Mouse (Mus musculus): ENCODE measurements at regions not wholly inside any gene's neighbourhood (a gene's known extent, or its start where the extent isn't known, plus 50 kb on each side); places are given as distances from the start of the nearest gene placed in this dataset.

DNA sequence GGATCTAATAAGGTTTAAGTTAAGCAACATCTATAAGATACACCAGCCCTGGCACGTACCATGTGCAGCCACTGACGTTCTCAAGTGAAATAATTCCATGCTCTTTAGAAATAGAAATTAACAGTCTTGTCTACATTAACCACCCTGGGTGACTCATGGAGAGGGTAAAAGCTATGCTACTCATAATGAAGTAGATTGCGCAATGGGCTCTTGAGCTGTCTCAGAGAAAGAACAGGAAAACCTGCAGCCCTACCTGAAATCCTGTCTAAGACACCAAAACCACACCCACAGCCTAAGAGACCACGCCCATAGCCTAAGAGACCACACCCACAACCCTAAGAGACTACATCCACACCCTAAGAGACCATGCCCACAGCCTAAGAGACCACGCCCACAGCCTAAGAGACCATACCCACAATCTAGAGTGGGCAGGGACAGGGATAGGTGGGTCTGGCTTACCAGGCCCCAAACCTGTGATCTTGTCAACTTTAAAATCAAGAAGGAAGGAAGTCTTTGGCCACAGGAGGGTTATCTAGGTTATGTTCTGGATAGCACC is 198.6 kb downstream of the Cryba4 start:
- DNase-seq (ENCODE audit: low spot score), result no peak
- Histone ChIP-seq H3K27ac (replicated peaks; ENCODE audit: low read depth, low read length) (no peak overlapping the region), H3K9me3 (ENCODE audit: control insufficient read depth, low read length) (no peaks in the 10 kb centered on the region), H3K4me1 (ENCODE audit: control insufficient read depth, insufficient read depth, low read length) (no peaks in the 10 kb centered on the region), H3K36me3 (ENCODE audit: control insufficient read depth, insufficient read depth, low read length) (no peaks in the 10 kb centered on the region), H3K9ac (ENCODE audit: low read length) (no peak overlapping the region), H3K27me3 (ENCODE audit: control insufficient read depth, insufficient read depth, low read length) (peaks cover 14% of the 10 kb centered on the region), H3K4me2 (ENCODE audit: low read depth, severe bottlenecking) (no peak overlapping the region), H3K4me3 (ENCODE audit: low read depth, low read length) (no peak overlapping the region)
- no peak for ATAC-seq (ENCODE audit: insufficient number of reproducible peaks, low FRiP score, low TSS enrichment, low read depth)
- 89% methylated on average over 5 of the region's 5 CpGs for WGBS

DNA sequence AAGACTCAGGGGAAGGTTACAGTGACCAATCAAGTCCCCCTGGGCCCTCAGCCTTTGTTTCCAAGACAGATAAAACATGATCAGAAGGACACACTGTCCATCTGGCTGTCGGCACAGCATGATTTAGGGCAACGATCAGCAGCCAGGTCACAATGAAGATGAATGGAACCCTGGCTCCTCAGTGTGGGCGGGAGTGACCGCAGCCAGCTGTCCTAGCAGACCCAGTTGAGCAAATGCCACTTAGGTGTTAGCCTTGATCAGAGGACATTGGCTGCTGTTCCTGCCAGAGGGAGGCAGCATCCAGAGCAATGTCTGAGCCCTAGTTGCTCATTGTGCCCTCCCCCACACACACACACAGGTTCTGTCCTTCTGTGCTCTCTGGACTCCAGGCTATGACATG is 197.3 kb downstream of the Cryba4 start:
- WGBS, result 38% methylated on average over 4 of the region's 4 CpGs

DNA sequence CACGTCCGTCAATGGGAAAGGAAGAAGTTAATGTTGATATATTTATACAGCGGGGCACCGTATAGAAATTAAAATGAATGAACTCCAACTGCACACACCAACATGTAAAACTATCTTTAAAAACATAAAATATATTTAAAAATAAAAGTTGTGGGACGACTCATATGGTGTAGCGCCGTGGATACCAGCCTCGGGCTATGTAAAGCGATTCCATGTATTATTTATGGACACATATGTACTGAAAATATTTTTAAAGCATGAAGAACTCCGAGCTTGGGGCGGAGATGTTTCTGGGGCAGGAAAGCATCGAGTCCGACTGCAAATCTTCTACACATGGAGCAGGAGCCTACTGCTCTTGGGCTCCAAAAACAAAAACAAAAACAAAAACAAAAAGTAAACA is 182.4 kb downstream of the Cryba4 start:
- no peak for ATAC-seq (ENCODE audit: insufficient number of reproducible peaks, low FRiP score, low TSS enrichment, low read depth)
- Histone ChIP-seq H3K9ac (ENCODE audit: low read length) (no peak overlapping the region), H3K27ac (replicated peaks; ENCODE audit: low read depth, low read length) (no peak overlapping the region), H3K4me1 (ENCODE audit: control insufficient read depth, insufficient read depth, low read length) (no peaks in the 10 kb centered on the region), H3K4me2 (ENCODE audit: low read depth, severe bottlenecking) (no peak overlapping the region), H3K4me3 (ENCODE audit: low read depth, low read length) (no peak overlapping the region), H3K36me3 (ENCODE audit: control insufficient read depth, insufficient read depth, low read length) (no peaks in the 10 kb centered on the region), H3K27me3 (ENCODE audit: control insufficient read depth, insufficient read depth, low read length) (no peaks in the 10 kb centered on the region), H3K9me3 (ENCODE audit: control insufficient read depth, low read length) (no peaks in the 10 kb centered on the region)
- no peak for DNase-seq (ENCODE audit: low spot score)
- WGBS, result 92% methylated on average over 13 of the region's 13 CpGs

More for the DNA sequence above, 197.3 kb downstream of the Cryba4 start:
- Histone ChIP-seq H3K36me3 (ENCODE audit: control insufficient read depth, insufficient read depth, low read length) (no peaks in the 10 kb centered on the region), H3K4me2 (ENCODE audit: low read depth, severe bottlenecking) (no peak overlapping the region), H3K4me1 (ENCODE audit: control insufficient read depth, insufficient read depth, low read length) (no peaks in the 10 kb centered on the region), H3K9me3 (ENCODE audit: control insufficient read depth, low read length) (no peaks in the 10 kb centered on the region), H3K27ac (replicated peaks; ENCODE audit: low read depth, low read length) (no peak overlapping the region), H3K9ac (ENCODE audit: low read length) (no peak overlapping the region), H3K27me3 (ENCODE audit: control insufficient read depth, insufficient read depth, low read length) (peaks cover 8% of the 10 kb centered on the region), H3K4me3 (ENCODE audit: low read depth, low read length) (no peak overlapping the region)
- DNase-seq (ENCODE audit: low spot score) (no peak), ATAC-seq (ENCODE audit: insufficient number of reproducible peaks, low FRiP score, low TSS enrichment, low read depth) (no peak)

DNA sequence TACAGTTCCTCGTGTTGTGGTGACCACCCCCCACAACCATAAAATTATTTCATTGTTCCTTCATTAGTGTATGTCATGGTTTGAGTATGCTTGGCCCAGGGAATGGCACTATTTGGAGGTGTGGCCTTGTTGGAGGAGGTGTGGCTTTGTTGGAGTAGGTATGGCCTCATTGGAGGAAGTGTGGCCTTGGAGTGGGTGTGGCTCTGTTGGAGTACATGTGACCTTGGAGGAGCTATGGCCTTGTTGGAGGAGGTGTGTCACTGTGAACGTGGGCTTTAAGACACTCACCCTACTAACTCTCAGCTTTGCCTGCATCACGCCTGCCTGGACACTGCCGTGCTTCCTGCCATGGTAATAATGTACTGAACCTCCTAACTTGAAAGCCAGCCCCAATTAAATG is 179.9 kb downstream of the Cryba4 start:
- H3K9me3 ChIP-seq (ENCODE audit: control insufficient read depth, low read length), result no peaks in the 10 kb centered on the region
- 52% methylated on average over 4 of the region's 4 CpGs for WGBS
- H3K36me3 ChIP-seq (ENCODE audit: control insufficient read depth, insufficient read depth, low read length), result no peaks in the 10 kb centered on the region
- no peak overlapping the region for H3K4me2 ChIP-seq (ENCODE audit: low read depth, severe bottlenecking)
- H3K4me1 ChIP-seq (ENCODE audit: control insufficient read depth, insufficient read depth, low read length), result no peaks in the 10 kb centered on the region; the same call in 1 of the 2 replicates
- H3K9ac ChIP-seq (ENCODE audit: low read length), result no peak overlapping the region
- H3K27ac ChIP-seq (replicated peaks; ENCODE audit: low read depth, low read length), result no peak overlapping the region
- H3K4me3 ChIP-seq (ENCODE audit: low read depth, low read length), result no peak overlapping the region
- ATAC-seq (ENCODE audit: insufficient number of reproducible peaks, low FRiP score, low TSS enrichment, low read depth), result no peak
- no peak for DNase-seq (ENCODE audit: low spot score)
- no peaks in the 10 kb centered on the region for H3K27me3 ChIP-seq (ENCODE audit: control insufficient read depth, insufficient read depth, low read length)

DNA sequence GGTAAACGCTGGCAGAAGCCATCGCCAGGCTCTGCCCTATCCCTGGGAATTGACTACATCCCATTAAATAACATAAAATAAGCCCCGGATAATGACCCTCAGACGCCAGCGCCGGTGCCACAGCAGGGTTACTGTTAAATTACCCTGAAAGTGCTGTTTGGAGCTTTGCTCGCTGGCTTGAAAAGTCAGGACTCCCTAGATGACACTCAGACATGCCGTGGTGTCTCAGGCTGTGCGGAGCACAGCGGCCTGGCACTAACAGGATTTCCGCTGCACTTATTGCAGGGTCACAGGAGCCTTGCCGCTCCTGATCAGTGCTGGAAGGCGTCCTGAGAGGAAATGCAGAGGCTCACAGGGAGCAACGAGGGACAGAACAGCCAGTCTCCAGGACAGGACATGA is 175.2 kb downstream of the Cryba4 start:
- H3K4me2 ChIP-seq (ENCODE audit: low read depth, severe bottlenecking), result no peak overlapping the region
- H3K9me3 ChIP-seq (ENCODE audit: control insufficient read depth, low read length), result no peaks in the 10 kb centered on the region
- WGBS, result 36% methylated on average over 14 of the region's 14 CpGs
- no peak overlapping the region for H3K4me3 ChIP-seq (ENCODE audit: low read depth, low read length)
- no peak for ATAC-seq (ENCODE audit: insufficient number of reproducible peaks, low FRiP score, low TSS enrichment, low read depth)
- H3K27ac ChIP-seq (replicated peaks; ENCODE audit: low read depth, low read length), result no peak overlapping the region
- no peak overlapping the region for H3K9ac ChIP-seq (ENCODE audit: low read length)
- DNase-seq (ENCODE audit: low spot score), result peak; percentile 24
- H3K27me3 ChIP-seq (ENCODE audit: control insufficient read depth, insufficient read depth, low read length), result no peaks in the 10 kb centered on the region
- H3K4me1 ChIP-seq (ENCODE audit: control insufficient read depth, insufficient read depth, low read length), result no peaks in the 10 kb centered on the region; the same call in 1 of the 2 replicates
- H3K36me3 ChIP-seq (ENCODE audit: control insufficient read depth, insufficient read depth, low read length), result no peaks in the 10 kb centered on the region

DNA sequence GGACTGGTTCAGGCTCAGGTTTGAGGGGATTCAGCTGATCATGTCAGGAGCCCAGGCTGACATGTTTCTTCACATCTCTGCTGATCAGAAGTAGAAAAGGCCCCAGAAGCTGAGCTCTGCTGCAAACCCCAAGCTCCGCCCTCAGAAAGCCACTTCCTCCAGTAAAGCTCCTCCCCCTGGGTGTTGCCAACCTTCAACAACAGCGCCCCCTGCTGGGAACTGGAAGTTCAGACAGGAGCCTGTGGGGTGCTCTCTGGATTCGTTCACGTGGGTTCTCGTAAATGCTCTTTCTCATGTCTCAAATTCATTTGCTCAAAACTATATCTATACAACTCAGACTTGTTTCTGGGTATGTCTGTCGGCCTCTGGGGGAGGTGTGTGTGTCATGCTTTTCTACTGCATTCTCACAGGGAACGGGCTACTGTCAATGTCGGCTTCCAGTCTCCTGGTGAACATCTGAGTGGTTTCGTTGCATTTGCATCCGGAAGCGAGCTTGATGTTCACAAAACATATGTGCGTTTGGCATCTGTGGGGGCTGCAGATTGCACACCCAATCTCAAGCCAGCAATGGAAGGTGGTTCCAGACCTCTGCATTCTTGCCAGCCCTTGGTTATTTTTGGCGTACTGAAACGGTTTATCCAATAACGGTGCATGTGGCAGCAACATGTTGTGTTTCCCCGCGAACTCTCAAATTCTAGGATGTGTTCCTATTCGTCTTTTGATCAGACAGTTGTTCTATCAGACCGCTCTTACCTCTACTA is 174.3 kb downstream of the Cryba4 start:
- Histone ChIP-seq H3K27ac (replicated peaks; ENCODE audit: low read depth, low read length) (no peak overlapping the region), H3K4me2 (ENCODE audit: low read depth, severe bottlenecking) (no peak overlapping the region), H3K4me1 (ENCODE audit: control insufficient read depth, insufficient read depth, low read length) (no peaks in the 10 kb centered on the region; the same call in 1 of the 2 replicates), H3K9me3 (ENCODE audit: control insufficient read depth, low read length) (no peaks in the 10 kb centered on the region), H3K4me3 (ENCODE audit: low read depth, low read length) (no peak overlapping the region), H3K27me3 (ENCODE audit: control insufficient read depth, insufficient read depth, low read length) (no peaks in the 10 kb centered on the region), H3K36me3 (ENCODE audit: control insufficient read depth, insufficient read depth, low read length) (no peaks in the 10 kb centered on the region), H3K9ac (ENCODE audit: low read length) (no peak overlapping the region)
- ATAC-seq (ENCODE audit: insufficient number of reproducible peaks, low FRiP score, low TSS enrichment, low read depth), result no peak
- WGBS, result 79% methylated on average over 19 of the region's 19 CpGs
- DNase-seq (ENCODE audit: low spot score), result peak; percentile 65

DNA sequence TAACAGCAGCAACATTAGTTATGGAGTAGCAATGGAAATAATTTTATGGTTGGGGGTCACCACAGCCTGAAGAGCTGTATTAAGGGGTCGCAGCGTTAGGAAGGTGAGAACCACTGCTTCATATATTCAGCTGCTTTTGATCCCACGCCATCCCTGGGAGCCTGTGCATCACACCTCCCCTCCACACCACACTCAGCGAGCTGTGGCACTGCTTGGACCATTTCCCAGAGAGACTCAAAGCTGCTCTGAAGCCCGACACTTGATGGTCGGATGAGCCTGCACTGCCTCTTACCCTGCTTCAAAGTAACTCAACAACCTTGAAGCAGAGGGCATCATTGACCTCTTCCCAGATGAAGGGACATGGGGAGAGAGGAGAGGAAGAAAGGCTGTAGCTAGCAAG is 171.3 kb downstream of the Cryba4 start:
- Histone ChIP-seq H3K4me1 (ENCODE audit: control insufficient read depth, insufficient read depth, low read length) (no peaks in the 10 kb centered on the region; the same call in 1 of the 2 replicates), H3K36me3 (ENCODE audit: control insufficient read depth, insufficient read depth, low read length) (no peaks in the 10 kb centered on the region), H3K4me2 (ENCODE audit: low read depth, severe bottlenecking) (no peak overlapping the region), H3K9ac (ENCODE audit: low read length) (no peak overlapping the region), H3K4me3 (ENCODE audit: low read depth, low read length) (no peak overlapping the region), H3K27me3 (ENCODE audit: control insufficient read depth, insufficient read depth, low read length) (no peaks in the 10 kb centered on the region), H3K27ac (replicated peaks; ENCODE audit: low read depth, low read length) (no peak overlapping the region), H3K9me3 (ENCODE audit: control insufficient read depth, low read length) (no peaks in the 10 kb centered on the region)
- ATAC-seq (ENCODE audit: insufficient number of reproducible peaks, low FRiP score, low TSS enrichment, low read depth) (no peak), DNase-seq (ENCODE audit: low spot score) (no peak)
- 83% methylated on average over 6 of the region's 6 CpGs for WGBS

DNA sequence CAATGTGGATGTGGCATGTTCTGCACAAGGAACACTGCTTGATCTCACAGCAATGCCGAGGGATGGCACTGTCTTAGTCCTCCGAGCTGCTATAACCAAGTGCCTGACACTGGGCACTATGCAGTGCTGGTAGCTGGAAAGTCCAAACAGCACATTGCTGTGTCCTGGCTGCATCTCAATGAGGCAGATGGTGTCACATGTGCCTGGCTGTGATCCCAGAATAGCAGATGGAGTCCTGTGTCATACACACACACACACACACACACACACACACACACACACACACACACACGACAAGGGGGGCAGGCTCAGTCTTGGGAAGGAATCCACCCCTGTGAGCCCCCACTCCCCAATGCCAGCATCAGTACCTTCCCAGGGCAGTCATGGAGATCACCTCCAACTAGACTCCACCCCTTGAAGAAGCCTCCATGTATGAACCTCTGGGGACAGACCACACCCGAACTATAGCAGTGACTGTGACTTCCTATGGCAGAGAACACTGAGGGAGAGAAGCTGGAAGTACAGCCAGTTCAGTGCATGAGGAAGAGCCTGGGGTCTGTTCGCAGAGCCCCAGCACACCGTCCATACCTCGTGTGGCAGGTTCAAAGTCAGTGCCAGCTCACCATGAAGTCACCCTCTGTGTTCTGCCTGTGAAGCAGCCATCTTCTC is 160.3 kb downstream of the Cryba4 start:
- H3K4me3 ChIP-seq (ENCODE audit: low read depth, low read length), result no peak overlapping the region
- no peak overlapping the region for H3K9ac ChIP-seq (ENCODE audit: low read length)
- H3K9me3 ChIP-seq (ENCODE audit: control insufficient read depth, low read length), result no peaks in the 10 kb centered on the region
- ATAC-seq (ENCODE audit: insufficient number of reproducible peaks, low FRiP score, low TSS enrichment, low read depth), result no peak
- no peaks in the 10 kb centered on the region for H3K27me3 ChIP-seq (ENCODE audit: control insufficient read depth, insufficient read depth, low read length)
- H3K4me2 ChIP-seq (ENCODE audit: low read depth, severe bottlenecking), result no peak overlapping the region
- H3K4me1 ChIP-seq (ENCODE audit: control insufficient read depth, insufficient read depth, low read length), result no peaks in the 10 kb centered on the region
- no peaks in the 10 kb centered on the region for H3K36me3 ChIP-seq (ENCODE audit: control insufficient read depth, insufficient read depth, low read length)
- WGBS, result 83% methylated on average over 7 of the region's 7 CpGs
- H3K27ac ChIP-seq (replicated peaks; ENCODE audit: low read depth, low read length), result no peak overlapping the region
- DNase-seq (ENCODE audit: low spot score), result no peak
